Mouse (Mus musculus) neural tube, embryonic 15.5 days (tissue): Measurements from ENCODE around the gene Skp1a. TPM values are rescaled to one million over a fixed set of nuclear protein-coding genes. Genes with fewer than 3 reads are reported as not detected.

Experiments
- ATAC-seq: fragments of 200-750 bp; cut with Nextera tagmentation; 2 replicates; pipeline ENCODE4 v1.8.0; 2017; ENCODE audit warnings: mild to moderate bottlenecking, moderate TSS enrichment, moderate library complexity; ENCODE audit not compliant: low FRiP score
- H3K27ac ChIP-seq: fragments of 300-500 bp; sonication (generic); replicated peaks from 2 replicates; pipeline ENCODE4 v1.5.1; 2015; ENCODE audit warnings: mild to moderate bottlenecking, inconsistent platforms
- H3K27me3 ChIP-seq: fragments of 300-500 bp; sonication (generic); replicated peaks from 2 replicates; pipeline ENCODE4 v1.6.1; 2015; ENCODE audit warnings: inconsistent platforms
- H3K36me3 ChIP-seq: fragments of 300-500 bp; sonication (generic); 2 replicates; pipeline ENCODE4 v1.6.1; 2015; ENCODE audit warnings: inconsistent platforms
- H3K4me1 ChIP-seq: fragments of 300-500 bp; sonication (generic); 2 replicates; pipeline ENCODE4 v1.6.1; 2015; ENCODE audit warnings: inconsistent platforms
- H3K4me2 ChIP-seq: fragments of 300-500 bp; sonication (generic); 2 replicates; pipeline ENCODE4 v1.6.1; 2015; ENCODE audit warnings: inconsistent platforms, mild to moderate bottlenecking, moderate library complexity
- H3K4me3 ChIP-seq: fragments of 300-500 bp; sonication (generic); replicated peaks from 2 replicates; pipeline ENCODE4 v1.5.1; 2015; ENCODE audit warnings: mild to moderate bottlenecking, inconsistent platforms
- H3K9ac ChIP-seq: fragments of 300-500 bp; sonication (generic); replicated peaks from 2 replicates; pipeline ENCODE4 v1.6.1; 2015; ENCODE audit warnings: mild to moderate bottlenecking, inconsistent platforms
- H3K9me3 ChIP-seq: fragments of 300-500 bp; sonication (generic); replicated peaks from 2 replicates; pipeline ENCODE4 v1.6.1; 2016; ENCODE audit warnings: inconsistent platforms
- WGBS: fragments of 180-500 bp; shearing (Covaris S2); methylation state at CpG from one replicate; pipeline ENCODE4 v1.1.7; 2015; ENCODE audit warnings: mixed read lengths; 5-methylcytosine and 5-hydroxymethylcytosine counted together
- polyA plus RNA-seq: library from polyadenylated mRNA; unstranded; fragments of >200 nt; fragmentation: Nextera tagmentation; extraction: Ambion mirVana; gene quantifications from 2 replicates; pipeline ENCODE4 v1.2.1, GENCODE M21; 2015

Gene Skp1a
- polyA plus RNA-seq, 1 experiment from 2014 or later, result 1,082 TPM

DNA sequence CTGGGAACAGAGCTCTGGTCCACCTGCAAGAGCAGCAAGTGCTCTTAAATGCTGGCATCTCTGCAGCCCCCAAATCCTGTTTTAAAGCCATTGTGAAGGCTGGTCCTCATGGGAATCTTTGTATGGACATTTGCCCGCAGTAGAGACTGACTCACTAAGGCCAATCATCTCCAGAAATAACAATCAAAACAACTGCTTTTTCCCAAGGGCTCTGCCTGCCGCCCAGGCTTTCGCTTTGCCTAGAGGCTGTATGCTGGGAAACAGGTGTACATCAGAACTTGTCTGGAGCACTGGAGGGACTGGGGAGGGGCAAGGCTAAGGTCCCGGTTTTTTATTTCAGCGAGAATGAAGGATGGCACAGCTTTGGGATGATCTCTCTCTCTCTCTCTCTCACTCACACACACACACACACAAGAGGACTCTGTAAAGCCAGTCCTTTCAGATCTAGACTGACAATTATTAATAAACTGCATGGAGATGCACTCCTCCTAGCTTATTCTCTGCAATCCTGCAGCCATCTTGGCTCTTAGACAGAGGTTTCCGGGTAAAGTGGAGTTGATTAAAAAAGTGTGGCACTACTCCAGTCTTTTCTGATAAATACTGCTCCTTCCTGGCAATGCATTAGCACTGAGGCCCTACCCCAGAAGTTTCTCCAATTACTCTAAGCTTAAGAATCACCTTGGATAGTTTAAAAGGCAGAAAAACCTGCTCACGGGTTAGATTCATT is 2.9 kb upstream of the Skp1a start:
- Histone ChIP-seq H3K9me3 (no peaks in the 10 kb centered on the region), H3K9ac (no peak overlapping the region), H3K4me1 (peaks cover 15% of the 10 kb centered on the region), H3K4me3 (no peak overlapping the region), H3K27ac (no peak overlapping the region), H3K4me2 (no peak overlapping the region), H3K27me3 (no peaks in the 10 kb centered on the region; the same call in 1 of the 2 replicates), H3K36me3 (no peaks in the 10 kb centered on the region)
- 83% methylated on average over 7 of the region's 7 CpGs for WGBS
- ATAC-seq, result no peak

DNA sequence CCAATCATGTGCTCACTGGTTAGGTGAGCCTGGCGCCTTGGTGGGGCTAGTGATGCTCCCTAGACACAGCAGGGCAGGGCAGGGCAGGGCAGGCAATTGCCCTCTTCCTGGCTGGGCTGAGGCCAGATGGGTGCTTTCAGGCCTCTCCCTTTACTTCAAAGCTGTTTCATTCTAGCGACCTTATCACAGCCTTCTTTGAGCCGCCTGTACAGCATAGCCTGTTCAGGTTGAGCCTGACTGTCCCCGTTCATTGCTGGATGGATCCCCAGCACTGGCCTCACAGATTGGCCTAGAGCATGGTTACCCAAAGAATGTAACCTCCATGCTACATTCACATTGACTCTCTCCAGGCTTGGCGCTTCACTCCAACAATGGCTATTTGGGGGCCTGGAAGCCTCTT is 1.1 kb upstream of the Skp1a start:
- peak overlapping the region; percentile 62 for H3K4me2 ChIP-seq
- no peak for ATAC-seq
- peak overlapping the region; percentile 100; the same call in 1 of the 2 replicates for H3K27ac ChIP-seq
- H3K27me3 ChIP-seq, result no peaks in the 10 kb centered on the region
- 53% methylated on average over 5 of the region's 5 CpGs for WGBS
- peaks cover 24% of the 10 kb centered on the region for H3K4me1 ChIP-seq
- H3K9ac ChIP-seq, result peak overlapping the region; percentile 99; the same call in 1 of the 2 replicates
- no peaks in the 10 kb centered on the region for H3K9me3 ChIP-seq
- H3K4me3 ChIP-seq, result peak overlapping the region; percentile 100
- no peaks in the 10 kb centered on the region for H3K36me3 ChIP-seq

DNA sequence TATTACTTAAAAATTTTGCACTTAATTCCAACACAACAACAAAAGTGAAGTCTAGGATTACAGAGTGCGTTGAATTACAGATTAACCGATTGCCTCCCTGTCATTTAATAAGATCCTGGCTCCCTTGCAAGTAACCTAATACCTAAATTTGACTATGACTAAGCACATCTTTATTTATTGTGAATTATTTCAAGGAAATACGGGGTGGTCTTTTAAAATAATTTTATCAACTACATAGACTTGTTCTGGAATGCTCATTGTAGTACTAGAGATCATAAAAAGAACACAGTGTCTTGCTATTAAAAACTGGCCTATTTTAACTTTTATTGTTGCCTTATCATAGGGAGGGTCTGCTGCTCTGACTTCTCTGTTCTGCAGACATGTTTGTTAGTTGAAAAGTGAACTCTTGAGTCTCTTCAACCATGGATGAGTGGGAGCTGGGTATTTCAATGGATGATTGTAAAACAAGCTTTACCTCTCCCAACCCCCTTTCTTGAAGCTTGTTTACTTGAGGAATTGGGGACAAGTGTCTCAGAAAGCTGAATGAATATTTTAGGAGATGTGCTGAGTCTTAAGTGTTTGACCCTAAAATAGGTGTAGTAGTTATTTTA is 1.4 kb downstream of the Skp1a start:
- Histone ChIP-seq H3K9ac (peak overlapping the region; percentile 99; the same call in 1 of the 2 replicates), H3K36me3 (peaks cover 5% of the 10 kb centered on the region; the same call in 1 of the 2 replicates), H3K4me1 (peaks cover 24% of the 10 kb centered on the region), H3K4me3 (peak overlapping the region; percentile 100), H3K27ac (no peak overlapping the region), H3K27me3 (no peaks in the 10 kb centered on the region), H3K9me3 (no peaks in the 10 kb centered on the region), H3K4me2 (peak overlapping the region; percentile 62)
- ATAC-seq, result no peak
- WGBS, result 42% methylated on average over 3 of the region's 3 CpGs

GRCm38 (mm10) chr11:52233906-52234305 is 2.1 kb downstream of the Skp1a start:
- Histone ChIP-seq H3K27me3 (no peaks in the 10 kb centered on the region), H3K4me3 (no peak overlapping the region), H3K4me1 (peaks cover 24% of the 10 kb centered on the region), H3K27ac (no peak overlapping the region), H3K9me3 (no peaks in the 10 kb centered on the region), H3K9ac (no peak overlapping the region), H3K36me3 (peaks cover 10% of the 10 kb centered on the region; the same call in 1 of the 2 replicates), H3K4me2 (peak overlapping the region; percentile 62)
- no peak for ATAC-seq
- 89% methylated on average over 1 of the region's 1 CpGs for WGBS

DNA sequence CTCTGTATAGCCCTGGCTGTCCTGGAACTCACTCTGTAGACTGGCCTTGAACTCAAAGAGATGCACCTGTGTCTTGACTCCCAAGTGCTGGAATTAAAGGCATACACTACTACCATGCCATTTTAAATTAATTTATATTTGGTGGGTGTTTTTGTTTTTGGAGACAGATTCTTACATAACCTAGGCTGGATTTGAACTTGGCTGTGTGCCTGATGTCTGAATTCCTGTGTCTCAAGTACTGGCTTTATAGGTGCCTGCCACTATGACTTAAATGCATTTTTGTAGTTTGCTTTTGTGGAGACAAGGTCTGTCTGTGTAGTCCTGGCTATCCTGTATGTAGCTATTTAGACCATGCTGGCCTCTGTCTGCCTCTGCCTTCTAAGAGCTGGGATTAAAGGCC is 2.7 kb downstream of the Skp1a start:
- Histone ChIP-seq H3K9ac (no peak overlapping the region), H3K27ac (no peak overlapping the region), H3K9me3 (no peaks in the 10 kb centered on the region), H3K36me3 (peaks cover 13% of the 10 kb centered on the region; the same call in 1 of the 2 replicates), H3K4me1 (peaks cover 24% of the 10 kb centered on the region), H3K4me3 (no peak overlapping the region), H3K4me2 (0 out of 2 replicates have a peak overlapping the region, but pooled peaks have one; percentile 5), H3K27me3 (no peaks in the 10 kb centered on the region)
- no peak for ATAC-seq

GRCm38 (mm10) chr11:52240898-52241542 is 9.2 kb downstream of the Skp1a start:
- WGBS, result 90% methylated on average over 4 of the region's 4 CpGs
- Histone ChIP-seq H3K36me3 (peaks cover 42% of the 10 kb centered on the region), H3K4me3 (no peak overlapping the region)

DNA sequence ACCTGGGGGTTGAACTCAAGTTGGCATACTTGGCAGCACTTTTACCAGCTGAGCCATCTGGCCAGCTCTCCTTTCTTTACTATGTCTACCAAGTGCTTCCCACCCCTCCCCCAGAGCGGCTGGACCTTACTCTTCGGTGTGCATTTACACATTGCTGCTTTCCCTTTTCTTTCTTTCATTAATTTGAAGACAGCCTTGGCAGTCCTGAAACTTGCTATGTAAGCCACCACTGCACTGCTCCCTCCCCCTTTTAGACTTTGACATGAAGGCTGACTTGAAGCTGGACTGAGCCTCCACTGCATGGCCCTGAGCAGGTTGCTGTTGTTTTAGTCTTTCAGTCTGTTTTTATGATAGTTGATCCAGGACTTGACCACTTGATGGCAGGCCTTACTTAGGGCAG is 17.7 kb downstream of the Skp1a start:
- no peak for ATAC-seq
- WGBS, result 86% methylated on average over 2 of the region's 2 CpGs
- H3K27me3 ChIP-seq, result no peaks in the 10 kb centered on the region
- no peak overlapping the region for H3K27ac ChIP-seq
- no peak overlapping the region for H3K4me3 ChIP-seq
- no peak overlapping the region for H3K9ac ChIP-seq
- H3K4me2 ChIP-seq, result no peak overlapping the region
- H3K36me3 ChIP-seq, result peaks cover 34% of the 10 kb centered on the region
- H3K9me3 ChIP-seq, result no peaks in the 10 kb centered on the region
- H3K4me1 ChIP-seq, result no peaks in the 10 kb centered on the region

More at GRCm38 (mm10) chr11:52240898-52241542, 9.2 kb downstream of the Skp1a start:
- Histone ChIP-seq H3K9ac (no peak overlapping the region), H3K4me2 (no peak overlapping the region), H3K9me3 (no peaks in the 10 kb centered on the region), H3K27ac (no peak overlapping the region), H3K27me3 (no peaks in the 10 kb centered on the region), H3K4me1 (no peaks in the 10 kb centered on the region)
- ATAC-seq, result no peak

GRCm38 (mm10) chr11:52251770-52252169 is 20.0 kb downstream of the Skp1a start:
- Histone ChIP-seq H3K9ac (no peak overlapping the region), H3K27me3 (no peaks in the 10 kb centered on the region), H3K27ac (no peak overlapping the region), H3K4me1 (no peaks in the 10 kb centered on the region), H3K4me2 (no peak overlapping the region), H3K36me3 (peaks cover 17% of the 10 kb centered on the region; the same call in 1 of the 2 replicates), H3K4me3 (no peak overlapping the region), H3K9me3 (no peaks in the 10 kb centered on the region)
- 91% methylated on average over 5 of the region's 5 CpGs for WGBS
- ATAC-seq, result no peak

DNA sequence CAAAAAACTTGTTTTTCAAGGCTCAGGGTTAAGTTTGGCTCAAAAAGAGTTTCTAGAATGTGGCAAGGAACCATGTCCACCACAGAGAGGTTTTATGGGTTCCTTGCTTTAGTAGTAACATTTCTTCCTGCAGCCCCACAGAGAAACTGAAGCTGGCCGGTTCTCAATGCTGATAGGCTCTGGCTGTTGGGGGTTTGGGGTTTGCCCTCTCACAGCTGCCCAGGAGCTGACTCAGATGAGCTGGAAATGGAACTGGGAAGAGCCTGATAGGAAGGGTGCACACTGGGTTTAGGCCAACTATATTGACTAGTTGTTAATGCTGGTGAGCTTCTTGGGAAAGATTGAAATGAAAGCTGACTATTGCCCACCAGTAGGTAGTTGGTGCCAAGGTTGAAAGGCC is 20.9 kb downstream of the Skp1a start:
- H3K4me2 ChIP-seq, result no peak overlapping the region
- H3K27me3 ChIP-seq, result no peaks in the 10 kb centered on the region
- H3K9ac ChIP-seq, result no peak overlapping the region
- no peak overlapping the region for H3K4me3 ChIP-seq
- H3K9me3 ChIP-seq, result no peaks in the 10 kb centered on the region
- WGBS, result 78% methylated on average over 1 of the region's 1 CpGs
- no peak overlapping the region for H3K27ac ChIP-seq
- H3K36me3 ChIP-seq, result peaks cover 11% of the 10 kb centered on the region; the same call in 1 of the 2 replicates
- no peak for ATAC-seq
- H3K4me1 ChIP-seq, result no peaks in the 10 kb centered on the region

- no peak overlapping the region for H3K27ac ChIP-seq
- no peaks in the 10 kb centered on the region for H3K9me3 ChIP-seq
- no peak overlapping the region for H3K4me3 ChIP-seq
- ATAC-seq, result peak; percentile 83
- WGBS, result 68% methylated on average over 11 of the region's 11 CpGs
- no peaks in the 10 kb centered on the region for H3K4me1 ChIP-seq
- H3K9ac ChIP-seq, result no peak overlapping the region
- H3K27me3 ChIP-seq, result no peaks in the 10 kb centered on the region
- H3K36me3 ChIP-seq, result 0 out of 2 replicates have a peak, but pooled peaks cover 6% of the 10 kb centered on the region
- H3K4me2 ChIP-seq, result no peak overlapping the region
Observed at GRCm38 (mm10) chr11:52253674-52254375, 22.0 kb downstream of the Skp1a start.

DNA sequence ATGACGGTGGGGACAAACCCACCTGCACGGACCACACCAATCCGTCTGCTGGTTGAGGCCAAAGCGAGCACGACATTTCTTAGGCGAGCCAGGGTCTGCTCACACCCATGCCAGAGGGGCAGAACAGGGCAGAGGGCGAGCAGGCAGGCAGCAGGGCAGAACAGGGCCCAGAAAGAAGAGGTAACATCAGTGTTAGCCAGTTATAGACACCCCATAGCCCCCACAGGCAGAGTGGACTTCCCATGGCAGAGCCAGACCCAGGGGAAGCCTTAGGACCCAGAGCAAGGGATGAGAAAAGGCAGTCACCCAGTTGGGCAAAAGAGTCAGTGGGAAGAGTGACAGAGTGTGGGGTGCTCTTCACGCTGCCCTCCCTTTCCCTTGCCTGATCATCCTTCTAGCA is 23.3 kb downstream of the Skp1a start:
- Histone ChIP-seq H3K27me3 (no peaks in the 10 kb centered on the region), H3K4me2 (no peak overlapping the region), H3K36me3 (no peaks in the 10 kb centered on the region), H3K4me3 (no peak overlapping the region), H3K27ac (no peak overlapping the region), H3K4me1 (no peaks in the 10 kb centered on the region), H3K9me3 (no peaks in the 10 kb centered on the region), H3K9ac (no peak overlapping the region)
- no peak for ATAC-seq
- 93% methylated on average over 8 of the region's 8 CpGs for WGBS
